Mouse (Mus musculus) lung, embryonic 16.5 days (tissue): ENCODE data around the gene Thpo. TPM values are rescaled to one million over a fixed set of nuclear protein-coding genes. Genes with fewer than 3 reads are reported as not detected.

Experiments used
- ATAC-seq: fragments of 200-750 bp; cut with Nextera tagmentation; 2 replicates; pipeline ENCODE4 v1.8.0; 2017; ENCODE audit warnings: low read depth, mild to moderate bottlenecking, moderate library complexity
- H3K27ac ChIP-seq: fragments of 300-500 bp; sonication (generic); 2 replicates; pipeline ENCODE4 v1.5.1; 2014; ENCODE audit warnings: mild to moderate bottlenecking, control low read depth, low read length
- H3K27me3 ChIP-seq: fragments of 300-500 bp; sonication (generic); 2 replicates; pipeline ENCODE4 v1.6.1; 2014; ENCODE audit warnings: low read depth, low read length, mixed read lengths; ENCODE audit not compliant: control insufficient read depth, insufficient read depth
- H3K36me3 ChIP-seq: fragments of 300-500 bp; sonication (generic); 2 replicates; pipeline ENCODE4 v1.6.1; 2014; ENCODE audit warnings: low read length; ENCODE audit not compliant: control insufficient read depth, insufficient read depth
- H3K4me1 ChIP-seq: fragments of 300-500 bp; sonication (generic); replicated peaks from 2 replicates; pipeline ENCODE4 v1.6.1; 2014; ENCODE audit warnings: low read length, mixed read lengths; ENCODE audit not compliant: control insufficient read depth, insufficient read depth
- H3K4me2 ChIP-seq: fragments of 300-500 bp; sonication (generic); 2 replicates; pipeline ENCODE4 v1.6.1; 2014; ENCODE audit warnings: low read depth, low read length, control low read depth
- H3K4me3 ChIP-seq: fragments of 300-500 bp; sonication (generic); 2 replicates; pipeline ENCODE4 v1.5.1; 2014; ENCODE audit warnings: mild to moderate bottlenecking, low read length, control low read depth
- H3K9ac ChIP-seq: fragments of 300-500 bp; sonication (generic); 2 replicates; pipeline ENCODE4 v1.6.1; 2014; ENCODE audit warnings: low read length, control low read depth
- H3K9me3 ChIP-seq: fragments of 300-500 bp; sonication (generic); 2 replicates; pipeline ENCODE4 v1.6.1; 2016; ENCODE audit warnings: low read length; ENCODE audit not compliant: control insufficient read depth
- WGBS: fragments of 180-500 bp; shearing (Covaris S2); extraction: QIAGEN DNeasy Blood & Tissue Kit; methylation state at CpG from one replicate; pipeline ENCODE4 v1.1.7; 2014; 5-methylcytosine and 5-hydroxymethylcytosine counted together
- polyA plus RNA-seq: library from polyadenylated mRNA; unstranded; fragments of >200 nt; fragmentation: Nextera tagmentation; extraction: Ambion mirVana; gene quantifications from 2 replicates; pipeline ENCODE4 v1.2.1, GENCODE M21; 2015

Thpo gene
- polyA plus RNA-seq, 1 experiment from 2014 or later = 0.99 TPM

GRCm38 (mm10) chr16:20692241-20692965 is 41.9 kb downstream of the Thpo start:
- Histone ChIP-seq H3K36me3 (peaks cover 42% of the 10 kb centered on the region), H3K4me2 (peak overlapping the region; percentile 77; the same call in 1 of the 2 replicates), H3K4me3 (no peak overlapping the region), H3K27me3 (no peaks in the 10 kb centered on the region; the same call in 1 of the 2 replicates), H3K9ac (no peak overlapping the region; the same call in 1 of the 2 replicates), H3K9me3 (no peaks in the 10 kb centered on the region), H3K27ac (no peak overlapping the region), H3K4me1 (peaks cover 25% of the 10 kb centered on the region)
- no peak for ATAC-seq
- WGBS = 47% methylated on average over 16 of the region's 16 CpGs

- Histone ChIP-seq H3K27me3 (no peaks in the 10 kb centered on the region; the same call in 1 of the 2 replicates), H3K9ac (no peak overlapping the region), H3K4me1 (peaks cover 25% of the 10 kb centered on the region), H3K27ac (no peak overlapping the region), H3K4me3 (no peak overlapping the region), H3K36me3 (peaks cover 50% of the 10 kb centered on the region), H3K4me2 (no peak overlapping the region), H3K9me3 (no peaks in the 10 kb centered on the region)
- no peak for ATAC-seq
- 58% methylated on average over 1 of the region's 1 CpGs for WGBS
Observed at GRCm38 (mm10) chr16:20691617-20692016, 42.7 kb downstream of the Thpo start.

DNA sequence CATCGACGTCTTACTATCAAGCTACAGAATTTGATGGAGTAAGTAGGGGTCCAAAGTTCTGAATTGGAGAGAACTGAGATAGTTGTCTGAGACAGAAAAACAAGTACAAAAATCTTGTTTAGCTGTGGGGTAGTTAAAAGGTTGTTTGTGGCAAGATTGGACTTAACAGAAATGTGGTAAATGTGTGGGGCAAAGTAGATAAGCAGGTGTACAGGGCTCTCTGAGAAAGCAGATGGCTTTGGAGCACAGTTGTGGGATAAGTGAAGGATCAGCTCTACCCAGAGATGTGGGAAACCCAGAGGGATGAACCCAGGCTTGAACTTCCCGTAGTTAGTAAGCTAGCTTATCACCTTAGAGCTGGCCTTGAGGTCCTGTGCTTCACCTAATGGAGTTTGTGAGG is 43.5 kb downstream of the Thpo start:
- H3K4me1 ChIP-seq = peaks cover 19% of the 10 kb centered on the region
- WGBS = 85% methylated on average over 3 of the region's 3 CpGs

GRCm38 (mm10) chr16:20677974-20678675 is 56.2 kb downstream of the Thpo start:
- Histone ChIP-seq H3K4me2 (no peak overlapping the region), H3K9me3 (no peaks in the 10 kb centered on the region), H3K9ac (no peak overlapping the region), H3K36me3 (peaks cover 64% of the 10 kb centered on the region), H3K4me1 (peaks cover 21% of the 10 kb centered on the region), H3K4me3 (no peak overlapping the region), H3K27ac (no peak overlapping the region), H3K27me3 (no peaks in the 10 kb centered on the region)
- WGBS = 55% methylated on average over 10 of the region's 10 CpGs
- ATAC-seq = peak; percentile 70

More for the DNA sequence above, 43.5 kb downstream of the Thpo start:
- no peaks in the 10 kb centered on the region for H3K9me3 ChIP-seq
- ATAC-seq = no peak
- H3K36me3 ChIP-seq = peaks cover 59% of the 10 kb centered on the region
- no peak overlapping the region for H3K4me2 ChIP-seq
- H3K27ac ChIP-seq = no peak overlapping the region
- no peaks in the 10 kb centered on the region for H3K27me3 ChIP-seq
- no peak overlapping the region for H3K9ac ChIP-seq
- H3K4me3 ChIP-seq = no peak overlapping the region

DNA sequence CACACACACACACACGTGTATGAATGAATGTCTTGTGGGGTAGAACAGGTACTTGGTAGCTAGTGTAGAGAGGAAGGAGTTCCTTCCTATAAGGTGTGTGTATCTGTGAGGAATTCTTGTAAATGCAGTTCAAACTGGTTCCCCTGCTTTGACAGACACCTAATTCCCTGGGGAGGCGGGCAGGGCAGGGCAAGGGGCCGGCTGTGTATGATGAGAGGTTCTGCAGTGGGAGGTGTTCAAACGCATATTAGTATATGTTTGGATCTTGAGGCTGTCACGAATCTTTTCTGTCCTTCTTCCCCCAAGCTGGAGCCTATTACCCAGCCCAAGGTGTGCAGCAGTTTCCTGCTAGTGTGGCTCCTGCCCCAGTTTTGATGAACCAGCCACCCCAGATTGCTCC is 56.9 kb downstream of the Thpo start:
- Histone ChIP-seq H3K9ac (no peak overlapping the region), H3K27ac (no peak overlapping the region), H3K4me1 (peaks cover 21% of the 10 kb centered on the region), H3K4me2 (no peak overlapping the region), H3K36me3 (peaks cover 58% of the 10 kb centered on the region), H3K27me3 (no peaks in the 10 kb centered on the region), H3K9me3 (no peaks in the 10 kb centered on the region), H3K4me3 (no peak overlapping the region)
- 70% methylated on average over 5 of the region's 5 CpGs for WGBS
- ATAC-seq = no peak

DNA sequence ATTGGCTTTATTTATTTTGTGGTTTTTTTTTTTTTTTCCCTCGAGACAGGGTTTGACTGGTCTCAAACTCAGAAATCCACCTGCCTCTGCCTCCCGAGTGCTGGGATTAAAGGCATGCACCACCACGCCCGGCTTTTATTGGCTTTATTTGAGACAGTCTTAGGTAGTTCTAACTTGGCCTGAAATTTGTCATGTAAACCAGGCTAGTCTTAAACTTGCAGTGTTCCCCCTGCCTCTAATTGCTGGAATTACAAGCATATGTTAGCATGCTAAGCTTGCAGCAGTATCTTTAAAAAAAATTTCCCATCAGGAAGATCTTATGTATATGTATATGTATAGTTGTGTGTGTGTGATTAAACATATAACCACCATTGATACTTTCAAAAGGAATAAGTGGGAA is 57.6 kb downstream of the Thpo start:
- Histone ChIP-seq H3K9me3 (no peaks in the 10 kb centered on the region), H3K4me1 (peaks cover 25% of the 10 kb centered on the region), H3K4me2 (no peak overlapping the region), H3K9ac (no peak overlapping the region), H3K4me3 (no peak overlapping the region), H3K27ac (no peak overlapping the region), H3K36me3 (peaks cover 51% of the 10 kb centered on the region), H3K27me3 (no peaks in the 10 kb centered on the region)
- ATAC-seq = no peak
- WGBS = 69% methylated on average over 4 of the region's 4 CpGs

GRCm38 (mm10) chr16:20675213-20675612 is 59.1 kb downstream of the Thpo start:
- no peak overlapping the region for H3K4me3 ChIP-seq
- H3K27ac ChIP-seq = no peak overlapping the region
- H3K9ac ChIP-seq = no peak overlapping the region
- no peaks in the 10 kb centered on the region for H3K27me3 ChIP-seq
- no peaks in the 10 kb centered on the region for H3K9me3 ChIP-seq
- ATAC-seq = no peak
- 83% methylated on average over 6 of the region's 6 CpGs for WGBS
- peaks cover 39% of the 10 kb centered on the region for H3K36me3 ChIP-seq
- no peak overlapping the region for H3K4me2 ChIP-seq
- H3K4me1 ChIP-seq = peaks cover 25% of the 10 kb centered on the region

Other genes with a start within 250 kb of the Thpo start
- 93.5 and 94.5 TPM in 2 replicates for gene Eif2b5, start 235.7 kb downstream of the Thpo start, polyA plus RNA-seq
- gene Dvl3, start 217.5 kb downstream of the Thpo start, polyA plus RNA-seq = 17.4 and 19.9 TPM in 2 replicates
- 624 and 630 TPM in 2 replicates for gene Ap2m1, start 199.0 kb downstream of the Thpo start, polyA plus RNA-seq
- gene Abcf3, start 185.9 kb downstream of the Thpo start, polyA plus RNA-seq = 57.9 and 67.9 TPM in 2 replicates
- gene Vwa5b2, start 145.0 kb downstream of the Thpo start, polyA plus RNA-seq = 0.49 and 0.93 TPM in 2 replicates
- 24.4 and 25.6 TPM in 2 replicates for gene Eef1akmt4, start 122.9 kb downstream of the Thpo start, polyA plus RNA-seq
- gene Gm49333, start 122.9 kb downstream of the Thpo start, polyA plus RNA-seq = not detected in 2 replicates
- 29.1 and 31.5 TPM in 2 replicates for gene Alg3, start 122.8 kb downstream of the Thpo start, polyA plus RNA-seq
- 0.59 and 0.88 TPM in 2 replicates for gene Camk2n2, start 113.2 kb downstream of the Thpo start, polyA plus RNA-seq
- gene Ece2, start 104.7 kb downstream of the Thpo start, polyA plus RNA-seq = 1.4 and 2.2 TPM in 2 replicates
- 285 and 301 TPM in 2 replicates for gene Psmd2, start 82.9 kb downstream of the Thpo start, polyA plus RNA-seq
- 139 and 140 TPM in 2 replicates for gene Eif4g1, start 66.2 kb downstream of the Thpo start, polyA plus RNA-seq
- 7.8 and 9.1 TPM in 2 replicates for gene Fam131a, start 41.3 kb downstream of the Thpo start, polyA plus RNA-seq
- 74.3 and 87.5 TPM in 2 replicates for gene Polr2h, start 16.8 kb downstream of the Thpo start, polyA plus RNA-seq
- 5.8 and 8.2 TPM in 2 replicates for gene Clcn2, start 16.8 kb downstream of the Thpo start, polyA plus RNA-seq
- gene Chrd, start 1.4 kb downstream of the Thpo start, polyA plus RNA-seq = 3.3 and 3.8 TPM in 2 replicates